Mouse (Mus musculus) lung, embryonic 15.5 days (tissue): ENCODE measurements around the gene Zdhhc12. TPM values are rescaled to one million over a fixed set of nuclear protein-coding genes. Genes with fewer than 3 reads are reported as not detected.

Experiments used
- ATAC-seq: fragments of 200-750 bp; cut with Nextera tagmentation; 2 replicates; pipeline ENCODE4 v1.8.0; 2017; ENCODE audit warnings: moderate number of reproducible peaks, borderline replicate concordance; ENCODE audit not compliant: low FRiP score, low TSS enrichment; ENCODE audit errors: extremely low read depth
- H3K27ac ChIP-seq: fragments of 300-500 bp; sonication (generic); 2 replicates; pipeline ENCODE4 v1.5.1; 2015; ENCODE audit warnings: moderate library complexity, mild to moderate bottlenecking, inconsistent platforms
- H3K27me3 ChIP-seq: fragments of 300-500 bp; sonication (generic); 2 replicates; pipeline ENCODE4 v1.6.1; 2015; ENCODE audit warnings: inconsistent platforms
- H3K36me3 ChIP-seq: fragments of 300-500 bp; sonication (generic); 2 replicates; pipeline ENCODE4 v1.6.1; 2015; ENCODE audit warnings: inconsistent platforms
- H3K4me1 ChIP-seq: fragments of 300-500 bp; sonication (generic); 2 replicates; pipeline ENCODE4 v1.6.1; 2015; ENCODE audit warnings: inconsistent platforms
- H3K4me2 ChIP-seq: fragments of 300-500 bp; sonication (generic); 2 replicates; pipeline ENCODE4 v1.6.1; 2015; ENCODE audit warnings: inconsistent platforms, mild to moderate bottlenecking, moderate library complexity
- H3K4me3 ChIP-seq: fragments of 300-500 bp; sonication (generic); 2 replicates; pipeline ENCODE4 v1.5.1; 2015; ENCODE audit warnings: mild to moderate bottlenecking, inconsistent platforms
- H3K9ac ChIP-seq: fragments of 300-500 bp; sonication (generic); 2 replicates; pipeline ENCODE4 v1.6.1; 2015; ENCODE audit warnings: inconsistent platforms
- H3K9me3 ChIP-seq: fragments of 300-500 bp; sonication (generic); 2 replicates; pipeline ENCODE4 v1.6.1; 2016; ENCODE audit warnings: inconsistent platforms
- WGBS: fragments of 180-500 bp; shearing (Covaris S2); methylation state at CpG from one replicate; pipeline ENCODE4 v1.1.7; 2015; 5-methylcytosine and 5-hydroxymethylcytosine counted together
- polyA plus RNA-seq: library from polyadenylated mRNA; unstranded; fragments of >200 nt; fragmentation: Nextera tagmentation; extraction: Ambion mirVana; gene quantifications from 2 replicates; pipeline ENCODE4 v1.2.1, GENCODE M21; 2015

Gene Zdhhc12
- polyA plus RNA-seq, 1 experiment from 2014 or later: 31.4 TPM

DNA sequence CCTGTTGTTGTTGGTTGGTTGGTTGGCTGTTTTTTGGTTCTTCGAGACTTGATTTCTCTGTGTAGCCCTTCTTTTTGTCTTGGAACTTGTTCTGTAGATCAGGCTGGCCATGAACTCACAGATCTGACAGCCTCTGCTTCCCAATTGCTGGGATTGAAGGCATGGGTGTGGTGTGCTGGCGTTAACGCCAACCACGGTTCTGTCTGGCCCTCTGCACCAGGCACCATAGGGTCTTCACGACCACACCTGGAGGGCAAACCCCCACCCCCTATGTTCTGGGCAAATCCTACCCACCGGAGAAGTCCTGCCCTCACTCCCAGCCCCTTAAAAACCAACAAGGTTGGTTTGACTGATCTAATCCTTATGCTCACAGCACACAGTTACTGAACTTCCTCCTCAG, 16.5 kb downstream of the Zdhhc12 start:
- peak overlapping the region; percentile 76; the same call in 1 of the 2 replicates for H3K4me3 ChIP-seq
- H3K27me3 ChIP-seq: no peaks in the 10 kb centered on the region
- 0 out of 2 replicates have a peak, but pooled peaks have one; percentile 1 for ATAC-seq
- WGBS: 64% methylated on average over 6 of the region's 6 CpGs
- H3K36me3 ChIP-seq: peaks cover 17% of the 10 kb centered on the region
- H3K27ac ChIP-seq: peak overlapping the region; percentile 97
- H3K9me3 ChIP-seq: no peaks in the 10 kb centered on the region
- H3K4me1 ChIP-seq: peaks cover 17% of the 10 kb centered on the region
- peak overlapping the region; percentile 97 for H3K4me2 ChIP-seq
- H3K9ac ChIP-seq: no peak overlapping the region; the same call in 1 of the 2 replicates

DNA sequence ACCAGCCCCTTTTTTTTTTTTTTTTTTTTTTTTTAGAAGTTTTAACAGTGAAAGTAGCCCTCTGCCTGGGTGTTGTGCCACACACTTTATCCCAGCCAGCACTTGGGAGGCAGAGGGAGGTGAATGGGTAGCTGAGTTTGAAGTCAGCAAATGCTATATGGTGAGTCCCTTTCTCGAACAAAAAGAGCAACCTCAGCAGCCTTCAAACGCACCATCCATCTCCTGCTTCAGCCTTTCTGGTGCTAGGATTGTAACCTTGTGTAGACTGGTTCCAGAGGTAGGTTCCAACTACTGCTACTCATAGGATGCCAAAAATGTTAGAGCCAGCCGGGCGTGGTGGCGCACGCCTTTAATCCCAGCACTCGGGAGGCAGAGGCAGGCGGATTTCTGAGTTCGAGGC, 17.0 kb downstream of the Zdhhc12 start:
- peaks cover 19% of the 10 kb centered on the region for H3K36me3 ChIP-seq
- H3K27ac ChIP-seq: no peak overlapping the region
- no peaks in the 10 kb centered on the region for H3K9me3 ChIP-seq
- peaks cover 17% of the 10 kb centered on the region for H3K4me1 ChIP-seq
- no peak overlapping the region for H3K4me3 ChIP-seq
- WGBS: 88% methylated on average over 9 of the region's 9 CpGs
- ATAC-seq: no peak
- H3K27me3 ChIP-seq: no peaks in the 10 kb centered on the region
- no peak overlapping the region for H3K4me2 ChIP-seq
- no peak overlapping the region for H3K9ac ChIP-seq

DNA sequence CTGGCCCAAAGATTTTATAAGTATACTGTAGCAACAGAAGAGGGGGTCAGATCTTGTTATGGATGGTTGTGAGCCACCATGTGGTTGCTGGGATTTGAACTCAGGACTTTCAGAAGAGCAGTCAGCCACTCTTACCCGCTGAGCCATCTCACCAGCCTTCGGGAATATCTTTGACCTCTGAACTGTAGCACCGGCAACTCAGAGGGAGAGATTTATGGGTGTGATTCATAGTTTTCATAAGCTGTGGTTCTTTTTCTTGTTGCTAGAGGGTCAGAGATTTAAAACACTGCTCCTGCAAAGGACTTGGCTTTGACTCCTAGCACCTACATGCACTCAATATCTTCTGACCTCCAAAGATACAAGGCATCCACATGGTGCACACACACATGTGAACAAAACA, 17.8 kb downstream of the Zdhhc12 start:
- peaks cover 20% of the 10 kb centered on the region for H3K36me3 ChIP-seq
- H3K27ac ChIP-seq: no peak overlapping the region
- no peak overlapping the region for H3K9ac ChIP-seq
- ATAC-seq: no peak
- peaks cover 17% of the 10 kb centered on the region for H3K4me1 ChIP-seq
- WGBS: 48% methylated on average over 3 of the region's 3 CpGs
- no peaks in the 10 kb centered on the region for H3K27me3 ChIP-seq
- no peak overlapping the region for H3K4me3 ChIP-seq
- no peak overlapping the region for H3K4me2 ChIP-seq
- no peaks in the 10 kb centered on the region for H3K9me3 ChIP-seq

DNA sequence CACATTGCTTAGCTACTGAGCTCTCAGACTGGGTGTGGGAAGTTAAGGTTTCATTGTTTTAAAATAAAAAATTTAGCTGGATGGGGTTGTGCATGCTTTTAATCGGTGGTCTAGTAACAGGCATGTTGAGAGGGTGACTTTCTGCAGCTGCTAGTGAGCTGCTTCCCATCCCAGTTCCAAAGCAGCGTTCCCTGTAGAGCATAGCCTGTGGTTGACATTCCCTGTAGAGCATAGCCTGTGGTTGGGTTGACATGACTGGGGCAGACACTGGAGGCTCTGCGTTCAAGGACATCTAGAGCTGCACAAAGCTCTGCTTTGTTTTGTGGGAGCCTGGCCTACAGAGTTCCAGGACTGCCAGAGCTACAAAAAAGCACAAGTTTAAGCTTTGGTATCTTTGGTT, 20.2 kb downstream of the Zdhhc12 start:
- 82% methylated on average over 3 of the region's 3 CpGs for WGBS
- H3K27ac ChIP-seq: no peak overlapping the region
- no peak for ATAC-seq
- no peak overlapping the region for H3K4me3 ChIP-seq
- no peaks in the 10 kb centered on the region for H3K27me3 ChIP-seq
- no peaks in the 10 kb centered on the region for H3K9me3 ChIP-seq
- no peak overlapping the region for H3K4me2 ChIP-seq
- no peak overlapping the region for H3K9ac ChIP-seq
- peaks cover 12% of the 10 kb centered on the region for H3K4me1 ChIP-seq
- H3K36me3 ChIP-seq: peaks cover 43% of the 10 kb centered on the region

DNA sequence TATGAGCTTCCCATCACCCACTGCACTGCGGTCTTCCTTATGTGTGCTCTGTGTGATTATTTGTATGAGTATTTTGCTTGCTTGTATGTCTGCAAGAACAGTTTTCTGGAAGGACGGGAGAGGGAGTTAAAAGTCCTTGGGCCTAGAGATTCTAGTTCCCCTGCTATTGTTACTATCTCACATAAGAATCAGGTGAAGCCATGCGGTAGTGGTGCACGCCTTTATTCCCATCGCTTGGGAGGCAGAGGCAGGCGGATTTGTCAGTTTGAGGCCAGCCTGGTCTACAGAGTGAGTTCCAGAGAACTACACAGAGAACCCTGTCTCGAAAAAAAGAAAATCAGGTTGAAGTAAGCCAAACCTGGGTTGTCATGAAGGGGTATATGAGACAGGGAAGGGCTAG, 20.6 kb downstream of the Zdhhc12 start:
- Histone ChIP-seq H3K4me1 (peaks cover 13% of the 10 kb centered on the region; the same call in 1 of the 2 replicates), H3K36me3 (peaks cover 45% of the 10 kb centered on the region), H3K27me3 (no peaks in the 10 kb centered on the region), H3K4me2 (no peak overlapping the region), H3K4me3 (no peak overlapping the region), H3K9ac (no peak overlapping the region), H3K9me3 (no peaks in the 10 kb centered on the region), H3K27ac (no peak overlapping the region)
- ATAC-seq: no peak
- WGBS: 72% methylated on average over 7 of the region's 7 CpGs

DNA sequence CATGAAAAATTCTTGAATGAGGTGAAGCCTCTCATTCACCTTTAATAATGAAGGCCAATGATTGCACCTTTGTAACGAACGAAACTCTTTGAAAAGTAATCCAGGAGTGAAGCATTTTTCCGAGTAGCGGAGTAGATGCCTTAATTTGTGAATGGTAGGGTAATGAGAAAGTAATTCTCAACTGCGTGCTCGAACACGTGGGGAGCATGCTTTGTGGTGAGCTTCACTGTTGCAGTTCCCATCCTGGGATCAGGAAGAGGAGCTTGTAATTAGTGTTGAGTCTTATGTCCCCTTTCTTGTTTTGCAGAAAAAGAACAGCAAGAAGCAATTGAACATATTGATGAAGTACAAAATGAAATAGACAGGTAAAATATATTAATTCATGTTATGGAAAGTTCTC, 25.5 kb downstream of the Zdhhc12 start:
- peak overlapping the region; percentile 100 for H3K9ac ChIP-seq
- 15% methylated on average over 7 of the region's 7 CpGs for WGBS
- no peaks in the 10 kb centered on the region for H3K27me3 ChIP-seq
- peak overlapping the region; percentile 56 for H3K4me2 ChIP-seq
- H3K27ac ChIP-seq: no peak overlapping the region
- peaks cover 37% of the 10 kb centered on the region for H3K36me3 ChIP-seq
- peak overlapping the region; percentile 93 for H3K4me3 ChIP-seq
- no peak for ATAC-seq
- peaks cover 33% of the 10 kb centered on the region for H3K4me1 ChIP-seq
- no peaks in the 10 kb centered on the region for H3K9me3 ChIP-seq

DNA sequence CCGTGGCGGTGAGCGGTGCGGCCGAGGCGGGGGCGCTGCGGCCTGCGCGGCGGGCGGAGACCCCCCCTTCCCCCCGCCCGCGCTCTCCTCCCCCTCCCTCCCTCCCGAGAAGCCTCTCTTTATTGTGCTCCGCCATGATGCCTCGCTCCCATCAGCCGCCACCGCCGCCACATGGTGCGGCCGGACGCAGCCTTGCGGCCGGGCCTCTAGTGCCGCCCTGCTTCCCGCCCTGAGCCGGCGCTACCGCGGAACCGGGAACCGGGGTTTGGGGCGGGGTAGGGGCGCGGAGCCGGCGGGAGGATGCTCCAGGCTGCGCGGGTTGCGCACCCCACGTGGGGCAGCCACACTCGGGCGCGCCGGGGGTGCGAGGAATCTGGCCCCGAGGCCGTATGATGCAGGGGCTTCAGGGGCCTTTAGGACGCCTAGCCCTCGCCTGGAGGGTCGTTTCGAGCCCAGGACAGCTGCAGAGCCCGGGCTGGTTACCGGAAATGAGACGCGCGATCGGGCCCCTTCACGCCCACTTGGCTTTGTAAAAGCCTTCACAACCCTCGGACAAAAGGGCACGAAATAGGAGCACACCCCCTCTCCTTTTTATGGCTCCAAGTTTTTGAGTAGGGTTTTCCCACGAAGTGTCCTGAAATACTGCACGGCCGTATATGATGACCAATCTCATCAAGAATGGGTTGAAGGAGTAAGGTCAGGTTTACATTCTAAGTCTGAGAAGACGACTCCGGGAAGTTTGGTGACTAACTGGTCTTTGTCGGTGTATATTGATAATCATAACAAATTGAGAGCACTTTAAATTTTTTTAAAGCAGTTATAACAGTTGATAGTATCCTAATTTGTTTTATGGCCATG, 26.2 kb downstream of the Zdhhc12 start:
- WGBS: under 1% methylated on average over 60 of the region's 69 CpGs
- peak overlapping the region; percentile 93 for H3K4me3 ChIP-seq
- peaks cover 30% of the 10 kb centered on the region for H3K36me3 ChIP-seq
- peaks cover 33% of the 10 kb centered on the region for H3K4me1 ChIP-seq
- no peaks in the 10 kb centered on the region for H3K27me3 ChIP-seq
- H3K4me2 ChIP-seq: peak overlapping the region; percentile 56
- H3K9me3 ChIP-seq: no peaks in the 10 kb centered on the region
- peak overlapping the region; percentile 100 for H3K9ac ChIP-seq
- peak overlapping the region; percentile 100 for H3K27ac ChIP-seq
- ATAC-seq: peak; percentile 23; the same call in 1 of the 2 replicates

DNA sequence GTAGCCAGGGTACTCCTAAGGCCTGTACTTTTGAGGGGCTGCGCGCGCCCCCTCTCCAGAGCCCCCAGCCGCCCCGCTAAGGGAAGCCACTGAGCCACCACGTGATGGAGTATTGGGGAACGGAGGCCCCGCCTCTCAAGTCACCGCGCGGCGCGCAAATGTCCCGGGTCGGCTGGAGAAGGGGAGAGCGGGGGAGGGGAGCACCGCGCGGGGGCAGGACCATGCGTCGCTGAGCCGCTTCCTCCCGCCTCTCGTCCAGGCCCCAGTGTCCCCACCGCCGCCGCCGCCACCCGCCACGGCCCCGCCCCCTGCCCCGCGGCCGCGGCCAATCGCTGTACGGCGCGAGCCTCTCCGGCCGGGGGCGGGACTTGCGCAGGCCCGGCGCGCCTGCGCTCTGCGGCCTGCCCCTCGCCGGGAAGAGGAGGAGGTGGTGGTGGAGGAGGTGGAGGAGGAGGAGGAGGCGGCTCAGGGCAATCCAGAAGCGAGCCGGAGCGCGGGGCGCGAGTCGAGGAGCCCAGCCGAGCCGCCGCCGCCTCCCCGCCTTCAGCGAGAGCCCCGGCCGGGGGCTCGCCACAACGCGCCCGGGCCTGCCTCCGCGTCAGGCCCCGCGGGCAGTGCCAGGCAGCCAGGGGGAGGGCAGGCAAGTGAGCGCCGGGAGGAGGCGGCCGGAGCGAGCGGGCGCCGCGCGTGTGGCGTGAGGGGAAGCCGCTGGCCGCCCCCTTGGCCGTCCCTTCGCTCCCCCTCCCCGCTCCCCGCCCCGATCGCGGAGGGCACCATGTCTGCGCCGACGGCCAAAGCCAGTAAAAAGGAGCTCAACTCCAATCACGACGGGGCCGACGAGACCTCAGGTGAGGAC, 27.2 kb downstream of the Zdhhc12 start:
- H3K36me3 ChIP-seq: peaks cover 27% of the 10 kb centered on the region
- peak overlapping the region; percentile 78 for H3K4me2 ChIP-seq
- peaks cover 38% of the 10 kb centered on the region for H3K4me1 ChIP-seq
- peak overlapping the region; percentile 100 for H3K9ac ChIP-seq
- H3K27ac ChIP-seq: peak overlapping the region; percentile 100
- peak overlapping the region; percentile 93 for H3K4me3 ChIP-seq
- ATAC-seq: peak; percentile 92
- no peaks in the 10 kb centered on the region for H3K27me3 ChIP-seq
- H3K9me3 ChIP-seq: no peaks in the 10 kb centered on the region
- 1% methylated on average over 83 of the region's 101 CpGs for WGBS

DNA sequence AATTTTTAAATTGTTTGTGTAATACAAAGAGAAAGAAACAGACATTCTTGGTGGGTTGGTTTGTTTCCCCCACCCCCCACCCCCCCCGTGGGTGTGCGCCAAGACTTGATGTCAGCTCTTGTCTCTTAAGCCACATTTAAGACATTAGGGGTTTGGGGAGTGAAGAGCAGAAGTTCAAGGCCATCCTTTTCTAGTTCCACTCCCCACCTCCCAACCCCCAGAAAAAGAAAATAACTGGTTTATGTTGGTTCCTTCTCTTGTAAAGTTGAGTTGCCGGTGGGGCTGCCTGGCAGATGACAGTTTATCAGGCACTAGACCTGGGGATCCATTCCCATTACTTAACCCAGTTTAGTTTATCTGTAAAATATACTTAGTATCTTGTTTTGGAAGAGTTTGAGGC, 29.1 kb downstream of the Zdhhc12 start:
- Histone ChIP-seq H3K4me3 (peak overlapping the region; percentile 65; the same call in 1 of the 2 replicates), H3K9ac (peak overlapping the region; percentile 59; the same call in 1 of the 2 replicates)

DNA sequence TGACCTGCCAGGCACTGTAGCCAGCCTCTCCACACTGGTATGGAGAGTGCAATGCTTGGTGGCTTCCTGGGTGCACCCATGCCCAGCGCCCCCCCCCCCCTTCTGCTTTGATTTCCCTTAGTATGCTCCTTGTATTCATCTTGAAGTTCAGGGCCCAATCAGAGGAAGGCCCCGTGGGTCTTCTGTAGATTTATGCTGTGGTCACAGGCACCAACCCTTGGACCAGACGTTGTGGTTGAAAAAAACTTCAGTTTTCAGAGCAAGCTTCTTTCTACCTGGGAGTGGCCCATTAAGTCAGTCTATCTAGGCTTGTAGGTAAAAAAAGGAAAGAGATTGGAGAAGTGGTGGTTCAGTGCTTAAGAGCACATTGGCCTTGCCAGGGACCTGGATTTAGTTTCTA, 29.7 kb downstream of the Zdhhc12 start:
- peak overlapping the region; percentile 89 for H3K4me2 ChIP-seq
- peak overlapping the region; percentile 59 for H3K9ac ChIP-seq
- ATAC-seq: no peak
- H3K4me1 ChIP-seq: peaks cover 41% of the 10 kb centered on the region
- WGBS: 6% methylated on average over 3 of the region's 3 CpGs
- peaks cover 7% of the 10 kb centered on the region for H3K36me3 ChIP-seq
- no peaks in the 10 kb centered on the region for H3K9me3 ChIP-seq
- no peaks in the 10 kb centered on the region for H3K27me3 ChIP-seq
- peak overlapping the region; percentile 65 for H3K4me3 ChIP-seq
- H3K27ac ChIP-seq: peak overlapping the region; percentile 98

More for the DNA sequence above, 29.1 kb downstream of the Zdhhc12 start:
- Histone ChIP-seq H3K27me3 (no peaks in the 10 kb centered on the region), H3K4me1 (peaks cover 41% of the 10 kb centered on the region), H3K36me3 (peaks cover 12% of the 10 kb centered on the region), H3K4me2 (peak overlapping the region; percentile 89), H3K9me3 (no peaks in the 10 kb centered on the region), H3K27ac (peak overlapping the region; percentile 98)
- 35% methylated on average over 3 of the region's 3 CpGs for WGBS
- no peak for ATAC-seq

DNA sequence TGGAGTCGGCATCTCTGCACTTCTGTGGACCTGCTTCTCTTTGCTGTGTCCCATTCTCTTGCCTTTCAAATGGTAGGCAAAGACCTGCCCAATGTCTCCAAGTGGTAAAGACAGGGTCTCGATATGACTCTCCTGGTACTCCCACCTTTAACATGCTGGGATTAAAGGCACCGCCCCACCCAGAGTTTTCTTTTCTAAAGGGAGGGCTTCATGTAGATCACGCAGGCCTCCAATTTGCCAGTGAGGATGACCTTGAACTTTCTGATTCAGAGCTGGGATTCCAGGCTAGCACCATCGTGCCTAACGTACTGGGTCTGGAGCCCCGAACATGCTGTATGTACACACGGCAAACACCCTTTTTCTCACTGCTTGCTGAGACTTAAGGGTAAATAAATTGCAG, 30.2 kb downstream of the Zdhhc12 start:
- H3K36me3 ChIP-seq: peaks cover 1% of the 10 kb centered on the region; the same call in 1 of the 2 replicates
- WGBS: 4% methylated on average over 8 of the region's 8 CpGs
- H3K9me3 ChIP-seq: no peaks in the 10 kb centered on the region
- no peaks in the 10 kb centered on the region for H3K27me3 ChIP-seq
- peak overlapping the region; percentile 59 for H3K9ac ChIP-seq
- peak overlapping the region; percentile 65 for H3K4me3 ChIP-seq
- H3K27ac ChIP-seq: peak overlapping the region; percentile 98
- ATAC-seq: no peak
- H3K4me2 ChIP-seq: peak overlapping the region; percentile 89
- peaks cover 37% of the 10 kb centered on the region for H3K4me1 ChIP-seq
